Mouse (Mus musculus): Measurements from ENCODE around the gene Syn3. TPM values are rescaled to one million over a fixed set of nuclear protein-coding genes. Genes with fewer than 3 reads are reported as not detected.

Syn3 gene
- polyA plus RNA-seq, 1 experiment from 2014 or later = 1.3 TPM

GRCm38 (mm10) chr10:86343931-86344330 is 154.8 kb downstream of the Syn3 start:
- no peaks in the 10 kb centered on the region for H3K9me3 ChIP-seq (ENCODE audit: control insufficient read depth, low read length)
- DNase-seq (ENCODE audit: low spot score) (no peak), ATAC-seq (ENCODE audit: low FRiP score, low TSS enrichment) (no peak)
- no peak overlapping the region for H3K4me3 ChIP-seq (ENCODE audit: low read depth, low read length)
- H3K4me1 ChIP-seq (replicated peaks; ENCODE audit: control insufficient read depth, insufficient read depth) = peaks cover 22% of the 10 kb centered on the region
- no peak overlapping the region for H3K27ac ChIP-seq (replicated peaks)
- TF ChIP-seq CTCF (IDR thresholded peaks at IDR 0.05; ENCODE audit: low read depth) = no peak
- no peak for TF ChIP-seq EP300 (optimal IDR thresholded peaks at IDR 0.05)
- H3K27me3 ChIP-seq (ENCODE audit: control insufficient read depth, insufficient read depth, low read length) = no peaks in the 10 kb centered on the region
- H3K9ac ChIP-seq (ENCODE audit: low read length) = no peak overlapping the region
- peaks cover 6% of the 10 kb centered on the region; the same call in 1 of the 2 replicates for H3K36me3 ChIP-seq (ENCODE audit: control insufficient read depth, insufficient read depth, low read length)
- no peak overlapping the region for H3K4me2 ChIP-seq (replicated peaks; ENCODE audit: low read depth)
- WGBS = 90% methylated on average over 7 of the region's 7 CpGs

GRCm38 (mm10) chr10:86343362-86343761 is 155.3 kb downstream of the Syn3 start:
- no peak for TF ChIP-seq CTCF (IDR thresholded peaks at IDR 0.05; ENCODE audit: low read depth)
- no peak for TF ChIP-seq EP300 (optimal IDR thresholded peaks at IDR 0.05)
- Histone ChIP-seq H3K9me3 (ENCODE audit: control insufficient read depth, low read length) (no peaks in the 10 kb centered on the region), H3K9ac (ENCODE audit: low read length) (no peak overlapping the region), H3K36me3 (ENCODE audit: control insufficient read depth, insufficient read depth, low read length) (peaks cover 6% of the 10 kb centered on the region; the same call in 1 of the 2 replicates), H3K27ac (replicated peaks) (no peak overlapping the region), H3K4me1 (replicated peaks; ENCODE audit: control insufficient read depth, insufficient read depth) (peaks cover 28% of the 10 kb centered on the region), H3K27me3 (ENCODE audit: control insufficient read depth, insufficient read depth, low read length) (no peaks in the 10 kb centered on the region), H3K4me3 (ENCODE audit: low read depth, low read length) (no peak overlapping the region), H3K4me2 (replicated peaks; ENCODE audit: low read depth) (no peak overlapping the region)
- ATAC-seq (ENCODE audit: low FRiP score, low TSS enrichment) (no peak), DNase-seq (ENCODE audit: low spot score) (no peak)
- 82% methylated on average over 6 of the region's 6 CpGs for WGBS

DNA sequence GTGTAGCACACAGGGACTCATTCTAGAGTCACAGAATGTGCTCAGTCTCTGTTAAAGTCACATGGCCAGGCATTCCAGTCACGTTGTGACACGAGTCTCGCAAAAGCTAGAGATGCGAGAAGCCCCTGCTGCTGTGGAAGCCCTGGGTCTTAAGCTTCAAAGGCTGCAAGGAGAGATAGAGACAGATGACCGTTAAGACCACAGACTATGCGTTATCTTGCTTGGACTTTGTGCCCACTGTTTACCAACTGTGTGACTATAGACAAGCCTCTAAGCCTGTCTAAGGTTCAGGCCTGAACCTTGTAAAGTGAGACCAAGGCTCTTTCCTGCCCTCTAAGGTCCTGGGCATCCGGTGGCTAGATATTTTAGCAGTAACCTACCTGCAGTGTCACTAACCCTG is 156.0 kb downstream of the Syn3 start:
- Histone ChIP-seq H3K4me1 (replicated peaks; ENCODE audit: control insufficient read depth, insufficient read depth) (peaks cover 33% of the 10 kb centered on the region), H3K36me3 (ENCODE audit: control insufficient read depth, insufficient read depth, low read length) (peaks cover 6% of the 10 kb centered on the region; the same call in 1 of the 2 replicates), H3K9ac (ENCODE audit: low read length) (no peak overlapping the region), H3K4me3 (ENCODE audit: low read depth, low read length) (no peak overlapping the region), H3K27me3 (ENCODE audit: control insufficient read depth, insufficient read depth, low read length) (no peaks in the 10 kb centered on the region), H3K9me3 (ENCODE audit: control insufficient read depth, low read length) (no peaks in the 10 kb centered on the region), H3K27ac (replicated peaks) (peak overlapping the region; percentile 24; the same call in 1 of the 2 replicates), H3K4me2 (replicated peaks; ENCODE audit: low read depth) (no peak overlapping the region)
- ATAC-seq (ENCODE audit: low FRiP score, low TSS enrichment) (peak; percentile 79), DNase-seq (ENCODE audit: low spot score) (peak; percentile 58)
- 49% methylated on average over 7 of the region's 7 CpGs for WGBS
- TF ChIP-seq EP300 (optimal IDR thresholded peaks at IDR 0.05) (no peak), CTCF (IDR thresholded peaks at IDR 0.05; ENCODE audit: low read depth) (0 out of 2 replicates have a peak, but pooled peaks have one; percentile 14)

- no peaks in the 10 kb centered on the region for H3K9me3 ChIP-seq (ENCODE audit: control insufficient read depth, low read length)
- H3K27me3 ChIP-seq (ENCODE audit: control insufficient read depth, insufficient read depth, low read length) = no peaks in the 10 kb centered on the region
- no peak overlapping the region for H3K4me3 ChIP-seq (ENCODE audit: low read depth, low read length)
- 75% methylated on average over 4 of the region's 4 CpGs for WGBS
- TF ChIP-seq EP300 (optimal IDR thresholded peaks at IDR 0.05) = no peak
- no peak for TF ChIP-seq CTCF (IDR thresholded peaks at IDR 0.05; ENCODE audit: low read depth)
- ATAC-seq (ENCODE audit: low FRiP score, low TSS enrichment) (no peak), DNase-seq (ENCODE audit: low spot score) (no peak)
- H3K27ac ChIP-seq (replicated peaks) = no peak overlapping the region; the same call in 1 of the 2 replicates
- H3K36me3 ChIP-seq (ENCODE audit: control insufficient read depth, insufficient read depth, low read length) = peaks cover 6% of the 10 kb centered on the region; the same call in 1 of the 2 replicates
- no peak overlapping the region for H3K4me2 ChIP-seq (replicated peaks; ENCODE audit: low read depth)
- no peak overlapping the region for H3K9ac ChIP-seq (ENCODE audit: low read length)
- peaks cover 33% of the 10 kb centered on the region for H3K4me1 ChIP-seq (replicated peaks; ENCODE audit: control insufficient read depth, insufficient read depth)
Observed at GRCm38 (mm10) chr10:86342151-86342550, 156.5 kb downstream of the Syn3 start.

DNA sequence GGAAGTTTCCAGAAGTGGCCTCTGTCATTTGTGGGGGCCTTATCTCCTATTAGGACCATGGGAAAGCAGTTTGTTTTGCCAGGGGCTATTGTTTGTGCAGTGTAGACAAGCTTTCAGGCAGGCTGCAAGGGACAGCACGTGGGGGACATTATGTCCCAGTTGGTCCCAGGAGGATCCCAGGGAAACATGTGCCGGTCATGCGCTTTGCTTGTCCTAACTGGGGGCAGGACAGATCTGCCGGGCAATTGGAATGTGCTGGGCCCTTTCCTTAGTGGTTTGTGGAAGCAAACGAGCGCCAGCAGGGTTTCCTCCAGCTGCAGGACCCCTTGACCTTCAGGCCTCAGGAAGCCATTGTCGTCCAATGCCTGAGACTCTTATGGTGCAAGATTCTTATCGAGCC is 157.1 kb downstream of the Syn3 start:
- DNase-seq (ENCODE audit: low spot score) (peak; percentile 44), ATAC-seq (ENCODE audit: low FRiP score, low TSS enrichment) (no peak)
- Histone ChIP-seq H3K27me3 (ENCODE audit: control insufficient read depth, insufficient read depth, low read length) (no peaks in the 10 kb centered on the region), H3K9me3 (ENCODE audit: control insufficient read depth, low read length) (no peaks in the 10 kb centered on the region), H3K9ac (ENCODE audit: low read length) (no peak overlapping the region), H3K27ac (replicated peaks) (peak overlapping the region; percentile 63; the same call in 1 of the 2 replicates), H3K36me3 (ENCODE audit: control insufficient read depth, insufficient read depth, low read length) (peaks cover 6% of the 10 kb centered on the region; the same call in 1 of the 2 replicates), H3K4me2 (replicated peaks; ENCODE audit: low read depth) (no peak overlapping the region), H3K4me1 (replicated peaks; ENCODE audit: control insufficient read depth, insufficient read depth) (peaks cover 36% of the 10 kb centered on the region), H3K4me3 (ENCODE audit: low read depth, low read length) (no peak overlapping the region)
- 51% methylated on average over 8 of the region's 8 CpGs for WGBS
- TF ChIP-seq EP300 (optimal IDR thresholded peaks at IDR 0.05) (peak; percentile 61), CTCF (IDR thresholded peaks at IDR 0.05; ENCODE audit: low read depth) (no peak)

DNA sequence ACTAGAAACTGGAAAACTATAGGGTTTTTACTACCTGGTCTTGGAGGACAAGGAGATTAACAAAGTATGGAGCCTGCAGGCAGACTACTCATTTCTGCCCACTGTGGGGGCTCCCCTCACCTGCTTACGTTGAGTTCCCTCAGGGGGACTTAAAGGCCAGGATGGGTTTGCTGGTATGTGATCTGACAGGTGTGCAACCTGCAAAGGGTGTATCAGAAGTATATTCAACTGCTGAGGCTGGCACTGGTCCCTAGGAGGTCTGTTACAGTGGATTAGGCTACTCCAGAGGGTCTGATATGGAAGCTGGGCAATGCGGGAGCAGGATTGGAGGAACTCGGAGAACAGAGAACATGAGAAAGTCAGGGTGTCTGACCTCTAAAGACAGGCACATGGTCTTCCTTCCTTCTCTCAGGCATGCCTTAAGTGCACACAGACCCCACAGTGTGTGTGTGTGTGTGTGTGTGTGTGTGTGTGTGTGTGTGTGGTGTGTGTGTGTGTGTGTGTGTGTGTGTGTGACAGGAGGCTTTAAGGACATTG is 157.6 kb downstream of the Syn3 start:
- 66% methylated on average over 3 of the region's 3 CpGs for WGBS

More for the DNA sequence above, 157.6 kb downstream of the Syn3 start:
- no peak for TF ChIP-seq EP300 (optimal IDR thresholded peaks at IDR 0.05)
- TF ChIP-seq CTCF (IDR thresholded peaks at IDR 0.05; ENCODE audit: low read depth) = no peak
- Histone ChIP-seq H3K4me1 (replicated peaks; ENCODE audit: control insufficient read depth, insufficient read depth) (peaks cover 36% of the 10 kb centered on the region), H3K27ac (replicated peaks) (peak overlapping the region; percentile 63), H3K4me3 (ENCODE audit: low read depth, low read length) (no peak overlapping the region), H3K4me2 (replicated peaks; ENCODE audit: low read depth) (no peak overlapping the region), H3K27me3 (ENCODE audit: control insufficient read depth, insufficient read depth, low read length) (no peaks in the 10 kb centered on the region), H3K9ac (ENCODE audit: low read length) (no peak overlapping the region), H3K36me3 (ENCODE audit: control insufficient read depth, insufficient read depth, low read length) (peaks cover 6% of the 10 kb centered on the region; the same call in 1 of the 2 replicates), H3K9me3 (ENCODE audit: control insufficient read depth, low read length) (no peaks in the 10 kb centered on the region)
- DNase-seq (ENCODE audit: low spot score) = no peak
- no peak for ATAC-seq (ENCODE audit: low FRiP score, low TSS enrichment)
